Mouse (Mus musculus): ENCODE measurements around the gene Ergic1.

Gene Ergic1

DNA sequence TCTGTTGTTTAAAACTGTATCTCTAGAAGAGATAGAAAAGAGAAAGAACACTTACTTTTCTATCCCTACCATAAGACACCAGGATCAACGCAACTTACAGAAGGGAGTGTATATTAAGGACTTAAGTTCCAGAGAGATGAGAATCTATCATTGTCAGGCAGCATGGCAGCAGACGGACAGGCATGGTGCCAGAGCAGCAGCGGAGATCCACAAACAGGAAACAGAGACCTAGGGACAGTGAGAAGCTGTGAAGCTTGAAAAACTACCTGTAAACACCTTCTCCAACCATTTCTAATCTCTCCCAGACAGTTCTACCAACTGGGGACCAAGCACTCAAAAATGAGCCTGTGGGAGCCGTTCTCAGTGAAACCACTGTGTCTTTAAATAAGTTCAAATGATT, 142.4 kb downstream of the Ergic1 start:
- no peak for DNase-seq (ENCODE audit: low spot score)

DNA sequence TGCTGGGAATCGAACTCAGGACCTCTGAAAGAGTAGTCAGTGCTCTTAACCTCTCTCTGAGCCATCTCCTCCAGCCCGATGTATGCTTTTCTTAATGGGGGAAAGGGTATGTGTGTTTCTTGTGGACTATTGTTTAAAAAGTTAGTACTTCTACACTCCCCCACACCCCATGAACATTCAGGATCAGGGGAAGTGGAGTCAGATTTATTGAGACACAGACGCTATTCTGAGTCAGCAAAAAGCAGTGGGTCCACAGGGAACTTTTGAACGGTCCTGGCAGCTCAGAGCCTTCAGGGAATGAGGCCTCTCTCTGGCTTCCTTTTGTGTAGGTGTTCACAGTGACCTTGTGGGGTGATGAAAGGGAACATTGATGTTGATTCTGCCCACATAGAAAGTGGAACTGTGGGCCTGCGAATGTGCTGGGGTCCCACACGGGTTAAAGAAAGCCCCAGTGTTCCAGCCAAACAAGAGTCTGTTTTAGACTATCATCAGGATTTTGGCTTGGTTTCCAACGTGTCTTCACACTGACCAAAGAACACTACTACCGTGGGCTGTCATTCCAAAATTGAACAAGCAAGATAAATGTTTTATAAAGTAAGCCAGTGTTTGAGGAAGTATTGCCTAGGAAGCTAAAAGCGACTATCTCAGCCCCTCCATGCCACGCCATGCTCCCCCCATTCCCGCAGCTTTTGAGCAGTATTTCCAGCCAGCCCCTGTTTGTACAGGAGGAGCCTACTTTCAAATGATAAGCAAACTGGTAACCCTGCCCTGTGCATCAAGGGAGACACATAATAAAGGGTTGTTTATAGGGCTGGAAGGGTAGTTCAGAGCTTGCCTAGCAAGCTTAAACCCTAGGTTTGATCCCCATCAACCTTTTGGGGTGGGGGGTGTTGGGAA, 144.4 kb downstream of the Ergic1 start:
- DNase-seq (ENCODE audit: low spot score), result no peak

All from testis, postnatal 10 days (tissue).